Mouse (Mus musculus) ovary, adult 18-20 months (tissue): Measurements from ENCODE around the gene Evc.

Experiments used
- DNase-seq: peaks from one replicate; pipeline ENCODE4 v3.0.0; 2022; ENCODE audit warnings: low spot score, mixed read lengths

Evc gene

GRCm38 (mm10) chr5:37298370-37298769 lies 38.3 kb downstream of the Evc start:
- DNase-seq = no peak

- no peak for DNase-seq
Observed at GRCm38 (mm10) chr5:37296717-37297116, 40.0 kb downstream of the Evc start.

- no peak for DNase-seq
Observed at GRCm38 (mm10) chr5:37290983-37291382, 45.7 kb downstream of the Evc start.

- DNase-seq = no peak
Observed at GRCm38 (mm10) chr5:37289236-37289635, 47.5 kb downstream of the Evc start.

- DNase-seq = no peak
Observed at GRCm38 (mm10) chr5:37288374-37288773, 48.3 kb downstream of the Evc start.

- no peak for DNase-seq
Observed at GRCm38 (mm10) chr5:37281021-37281420, 55.7 kb downstream of the Evc start.

GRCm38 (mm10) chr5:37263816-37264215 lies 72.9 kb downstream of the Evc start:
- DNase-seq = no peak

- DNase-seq = no peak
Observed at GRCm38 (mm10) chr5:37261734-37262133, 75.0 kb downstream of the Evc start.

GRCm38 (mm10) chr5:37257243-37257642 lies 79.5 kb downstream of the Evc start:
- DNase-seq = no peak

- DNase-seq = no peak
Observed at GRCm38 (mm10) chr5:37256823-37257222, 79.9 kb downstream of the Evc start.

- DNase-seq = no peak
Observed at GRCm38 (mm10) chr5:37254523-37254922, 82.2 kb downstream of the Evc start.

- no peak for DNase-seq
Observed at GRCm38 (mm10) chr5:37252101-37252804, 84.4 kb downstream of the Evc start.

GRCm38 (mm10) chr5:37251596-37251995 lies 85.1 kb downstream of the Evc start:
- DNase-seq = no peak

- DNase-seq = no peak
Observed at GRCm38 (mm10) chr5:37248870-37249269, 87.8 kb downstream of the Evc start.

GRCm38 (mm10) chr5:37247456-37247855 lies 89.2 kb downstream of the Evc start:
- DNase-seq = no peak

GRCm38 (mm10) chr5:37246138-37246910 lies 90.4 kb downstream of the Evc start:
- DNase-seq = no peak

- no peak for DNase-seq
Observed at GRCm38 (mm10) chr5:37245651-37246050, 91.0 kb downstream of the Evc start.

- DNase-seq = no peak
Observed at GRCm38 (mm10) chr5:37244666-37245242, 91.9 kb downstream of the Evc start.

- DNase-seq = no peak
Observed at GRCm38 (mm10) chr5:37244161-37244560, 92.5 kb downstream of the Evc start.

- peak; percentile 12 for DNase-seq
Observed at GRCm38 (mm10) chr5:37243169-37243886, 93.4 kb downstream of the Evc start.

- no peak for DNase-seq
Observed at GRCm38 (mm10) chr5:37242360-37243168, 94.1 kb downstream of the Evc start.
